Mouse (Mus musculus) ES-Bruce4 (cell line): ENCODE results near the gene Olfr1029.

Experiments
- CTCF ChIP-seq: IDR thresholded peaks from one replicate; pipeline ENCODE4 v1.8.1; 2011; ENCODE audit warnings: low read depth, low read length
- EP300 ChIP-seq: IDR thresholded peaks from 2 replicates; pipeline ENCODE4 v1.6.1; 2011; ENCODE audit warnings: low read depth, low read length; ENCODE audit not compliant: insufficient read depth
- POLR2A ChIP-seq: IDR thresholded peaks from one replicate; pipeline ENCODE4 v1.8.1; 2011; ENCODE audit warnings: low read length; ENCODE audit not compliant: insufficient read depth

GRCm38 (mm10) chr2:85973595-85973994, at the start of gene Olfr1029:
- TF ChIP-seq POLR2A (no peak), EP300 (no peak), CTCF (no peak)
